Mouse (Mus musculus) cerebellum, postnatal 36 days (tissue): Measurements from ENCODE around the gene Morn3.

ENCODE experiments used
- DNase-seq, 2 experiments: peaks; one replicate each; pipeline ENCODE4 v3.0.0; 2021 to 2022; ENCODE audit warnings: mixed read lengths in 2 of 2

Morn3 gene

DNA sequence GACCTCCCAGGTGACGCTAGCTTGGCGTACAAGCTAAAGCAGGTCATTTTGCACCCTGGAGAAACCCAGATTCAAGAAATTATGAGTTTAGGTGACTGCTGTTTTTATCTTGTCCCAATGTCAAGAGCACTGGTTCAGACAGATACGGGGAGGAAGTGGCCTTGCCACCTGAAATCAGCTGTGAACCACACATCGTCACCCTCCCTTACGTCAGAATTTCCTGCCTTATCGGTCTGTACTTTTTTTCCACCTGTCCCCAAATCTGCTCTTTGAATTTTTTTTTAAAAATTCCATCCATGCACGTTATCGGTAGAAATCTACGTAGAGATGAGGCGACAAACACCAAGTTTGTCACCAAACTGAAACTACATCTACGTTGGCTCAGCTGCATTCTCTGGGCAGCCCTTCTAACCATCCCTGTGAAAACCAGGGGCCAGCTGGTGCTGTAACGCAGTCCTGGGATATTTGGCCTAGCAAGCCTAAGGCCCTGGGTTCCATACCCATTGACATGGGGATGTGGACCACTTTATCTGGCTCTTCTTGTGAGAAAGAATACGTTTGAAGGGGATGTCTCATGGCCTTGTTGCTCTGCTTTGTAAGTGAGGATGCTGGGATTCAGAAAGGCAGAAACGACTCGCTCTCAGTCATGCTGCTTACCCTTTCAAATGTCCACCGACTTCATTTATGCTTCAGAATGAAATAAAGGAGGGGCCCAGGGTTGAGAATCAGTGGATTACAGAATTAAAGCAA is 56.2 kb downstream of the Morn3 start:
- no peak for DNase-seq

DNA sequence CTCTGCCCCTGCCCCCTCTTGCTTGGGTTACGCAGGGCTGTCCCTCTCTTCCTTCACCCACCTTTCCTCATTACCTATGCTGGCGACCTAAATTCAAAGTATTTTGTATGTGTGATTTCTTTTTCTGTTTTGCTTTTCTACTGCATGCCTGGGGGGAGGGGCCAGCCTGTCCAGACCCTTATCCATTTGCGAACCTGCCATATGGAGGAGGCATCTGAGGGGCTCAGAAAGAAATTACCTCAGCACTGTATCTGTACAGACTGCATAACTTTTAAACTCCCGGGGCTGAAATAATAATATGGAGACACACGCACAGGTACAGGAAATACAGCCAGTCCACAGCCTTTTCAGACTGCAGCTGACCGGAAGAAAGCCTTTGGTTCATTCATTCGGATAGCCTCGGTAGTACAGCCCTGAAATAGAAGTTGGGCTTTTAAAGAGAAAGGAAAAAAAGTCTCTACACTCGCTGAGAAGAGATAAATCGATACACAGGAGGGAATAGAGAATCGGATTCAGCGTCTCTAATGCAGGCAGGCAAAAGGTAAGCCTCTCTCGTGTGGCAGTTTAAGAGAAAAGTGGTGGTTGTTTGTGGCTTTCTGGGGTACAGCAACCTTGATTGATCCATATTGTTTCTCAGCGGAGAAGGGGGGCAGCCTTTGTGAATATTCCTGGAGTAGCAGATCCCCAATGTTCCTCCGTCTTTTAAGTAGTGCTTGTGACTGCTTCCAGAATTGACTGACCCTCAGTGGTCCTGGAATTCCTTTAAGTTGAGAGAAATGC is 57.1 kb downstream of the Morn3 start, which contains the start of gene Kdm2b:
Gene Kdm2b (minus strand): TSS at position 273 of the 780 bp plus-strand sequence.
- peak in 1 of 2 experiments; percentile 44 for DNase-seq

DNA sequence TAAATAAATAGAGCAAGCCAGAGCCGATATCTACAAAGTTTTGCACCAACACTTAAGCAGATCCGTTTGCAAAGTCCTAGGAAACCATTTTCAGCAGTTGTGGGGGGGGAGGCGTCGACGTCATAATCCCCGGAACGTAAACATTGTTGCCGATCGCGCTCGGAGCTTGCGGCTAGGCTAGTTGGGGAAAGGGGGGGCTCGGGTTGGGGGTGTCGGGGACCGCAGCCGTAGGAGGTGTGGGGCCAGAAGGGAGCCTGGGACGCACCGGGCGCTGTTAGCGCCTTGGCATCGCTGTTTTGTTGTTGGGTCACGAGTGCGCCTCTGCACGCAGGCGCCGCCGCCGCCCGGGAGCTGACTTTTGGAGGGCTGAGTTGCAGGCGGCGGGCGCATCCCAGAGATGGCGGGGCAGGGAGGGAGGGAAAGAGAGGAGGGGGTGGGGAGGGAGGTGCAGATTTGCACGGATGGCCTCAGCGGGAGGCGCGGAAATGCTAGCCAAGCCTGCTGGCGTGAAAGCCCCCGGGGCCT is 57.8 kb downstream of the Morn3 start:
- peak; percentile 76 to 77 for DNase-seq

DNA sequence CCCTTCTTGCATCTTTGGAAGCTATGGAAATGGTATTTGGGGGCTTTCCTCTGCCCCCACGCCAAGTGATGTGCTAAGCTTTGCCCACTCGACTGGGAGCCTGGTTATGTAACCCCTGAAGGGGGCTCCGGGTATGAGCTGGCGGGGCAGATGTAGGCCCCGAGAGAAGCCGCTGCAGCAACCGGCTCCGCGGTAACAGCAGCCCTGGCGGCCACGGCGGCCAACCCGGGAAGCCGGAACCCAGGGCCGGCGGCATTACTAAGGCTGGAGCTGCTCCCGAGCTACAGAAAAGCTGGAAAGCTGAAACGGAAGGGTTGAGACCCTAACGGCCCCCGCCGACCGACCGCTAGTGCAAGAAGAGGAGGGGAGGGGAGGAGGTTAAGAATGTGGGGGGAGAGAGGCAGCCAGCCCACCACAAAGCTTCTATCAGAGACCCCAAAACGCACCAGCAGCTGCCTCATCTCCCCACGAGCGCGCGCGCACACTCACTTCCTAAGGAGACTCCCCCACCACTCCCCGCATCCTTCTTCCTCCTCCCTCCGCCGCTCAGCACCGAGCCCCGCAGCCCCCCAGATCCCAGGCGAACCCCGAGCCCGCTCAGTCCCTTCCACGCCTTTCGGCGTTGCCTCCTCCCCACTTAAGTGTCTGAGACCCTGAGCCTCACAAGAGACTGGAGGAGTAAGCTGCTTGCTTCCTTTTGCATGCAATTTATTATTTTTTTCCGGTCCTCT is 58.6 kb downstream of the Morn3 start:
- DNase-seq, result peak; percentile 54

DNA sequence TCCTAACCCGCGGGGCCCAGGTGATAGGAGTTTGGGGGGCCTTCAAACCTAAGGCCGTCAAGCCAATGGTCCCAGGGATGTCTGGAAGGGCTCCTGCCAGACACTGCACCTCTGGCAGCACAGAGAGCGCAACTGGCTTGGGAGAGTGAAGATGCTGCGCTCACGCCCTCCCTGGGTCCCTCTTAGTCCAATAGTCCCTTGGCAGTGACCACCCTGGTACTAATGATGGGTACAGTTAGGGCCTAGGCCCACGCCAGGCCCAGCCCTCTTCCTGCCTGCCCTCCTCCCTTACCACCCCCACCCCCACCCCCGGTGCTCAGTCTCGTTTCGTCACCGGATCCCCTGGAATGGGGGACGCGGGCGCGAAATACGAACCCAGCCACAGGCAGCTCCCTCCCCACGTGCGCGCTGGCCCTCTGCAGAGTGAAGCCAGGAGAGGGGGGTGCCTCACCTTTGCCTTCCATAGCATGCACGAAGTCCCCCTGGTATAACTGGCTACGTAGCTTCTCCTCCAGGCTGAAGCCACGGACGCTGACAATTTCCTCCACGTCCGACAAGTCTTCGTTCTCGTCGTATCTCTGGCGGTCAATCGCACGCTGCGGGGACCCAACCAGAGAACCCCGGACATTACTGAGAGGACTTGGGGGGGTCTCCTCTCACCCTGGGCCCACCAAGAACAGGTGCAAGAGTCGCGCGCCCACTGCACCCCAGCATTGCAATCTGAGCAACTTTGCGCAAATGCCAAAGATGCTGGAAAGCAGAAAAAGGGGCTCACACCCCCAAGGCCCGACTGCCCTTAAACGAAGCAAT is 59.4 kb downstream of the Morn3 start:
- peak; percentile 26 to 54 for DNase-seq

DNA sequence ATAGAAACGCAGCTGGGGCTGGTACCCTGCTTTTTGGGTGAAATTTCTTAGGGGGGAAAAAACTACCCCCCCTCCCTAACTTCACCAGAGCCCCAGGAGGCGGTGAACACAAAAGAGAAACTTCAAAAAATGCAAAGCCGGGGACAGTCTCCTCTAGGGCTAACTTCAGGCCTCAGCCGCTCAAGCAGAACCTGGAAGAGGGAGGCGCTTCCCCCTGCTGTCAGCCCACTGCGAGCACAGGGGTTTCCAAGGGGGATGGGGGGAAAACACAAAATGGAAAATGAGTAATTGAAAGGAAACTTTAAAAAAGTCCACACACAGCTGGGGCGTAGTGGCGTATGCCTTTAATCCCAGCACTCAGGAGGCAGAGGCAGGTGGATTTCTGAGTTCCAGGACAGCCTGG is 60.7 kb downstream of the Morn3 start:
- DNase-seq, result no peak
